Mouse (Mus musculus) C2C12 (cell line): ENCODE measurements at regions not wholly inside any gene's neighbourhood (a gene's known extent, or its start where the extent isn't known, plus 50 kb on each side); places are given as distances from the start of the nearest gene placed in this dataset.

ENCODE experiments used
- H3K27me3 ChIP-seq: one replicate; pipeline ENCODE4 v1.6.1; 2011; ENCODE audit not compliant: control insufficient read depth, insufficient read depth, insufficient read length
- H3K36me3 ChIP-seq: one replicate; pipeline ENCODE4 v1.6.1; 2011; ENCODE audit not compliant: control insufficient read depth, insufficient read depth
- H3K4me3 ChIP-seq: one replicate; pipeline ENCODE4 v1.5.1; 2011; ENCODE audit warnings: mild to moderate bottlenecking, control low read depth; ENCODE audit not compliant: poor library complexity, insufficient read depth, severe bottlenecking
- H3K79me2 ChIP-seq: one replicate; pipeline ENCODE4 v1.6.1; 2011; ENCODE audit not compliant: control insufficient read depth, insufficient read depth
- H3K79me3 ChIP-seq: one replicate; pipeline ENCODE4 v1.6.1; 2011; ENCODE audit warnings: low read depth, control low read depth
- H3ac ChIP-seq: one replicate; pipeline ENCODE3; 2011; ENCODE audit warnings: low read depth; ENCODE audit not compliant: control insufficient read depth, insufficient read length
- CEBPB ChIP-seq: IDR thresholded peaks from one replicate; pipeline ENCODE4 v1.6.1; 2011; ENCODE audit warnings: low read depth, mild to moderate bottlenecking, control low read depth, moderate library complexity
- CTCF ChIP-seq: IDR thresholded peaks from one replicate; pipeline ENCODE4 v1.5.1; 2011; ENCODE audit not compliant: control insufficient read depth, insufficient read depth, insufficient read length
- FOSL1 ChIP-seq: IDR thresholded peaks from one replicate; pipeline ENCODE4 v1.8.0; 2011; ENCODE audit warnings: mild to moderate bottlenecking, low read length; ENCODE audit not compliant: poor library complexity, insufficient read depth, severe bottlenecking
- MAX ChIP-seq: IDR thresholded peaks from one replicate; pipeline ENCODE4 v1.6.1; 2011; ENCODE audit warnings: mild to moderate bottlenecking, control low read depth
- MYOD1 ChIP-seq: IDR thresholded peaks from one replicate; pipeline ENCODE4 v1.6.1; 2011; ENCODE audit warnings: low read depth; ENCODE audit not compliant: control insufficient read depth, insufficient read length
- MYOG ChIP-seq: IDR thresholded peaks from one replicate; pipeline ENCODE4 v1.6.1; 2011; ENCODE audit not compliant: control insufficient read depth, insufficient read length; ENCODE audit errors: extremely low read depth
- USF1 ChIP-seq: IDR thresholded peaks from one replicate; pipeline ENCODE4 v1.6.1; 2011; ENCODE audit warnings: low read depth, mild to moderate bottlenecking, control low read depth, moderate library complexity

DNA sequence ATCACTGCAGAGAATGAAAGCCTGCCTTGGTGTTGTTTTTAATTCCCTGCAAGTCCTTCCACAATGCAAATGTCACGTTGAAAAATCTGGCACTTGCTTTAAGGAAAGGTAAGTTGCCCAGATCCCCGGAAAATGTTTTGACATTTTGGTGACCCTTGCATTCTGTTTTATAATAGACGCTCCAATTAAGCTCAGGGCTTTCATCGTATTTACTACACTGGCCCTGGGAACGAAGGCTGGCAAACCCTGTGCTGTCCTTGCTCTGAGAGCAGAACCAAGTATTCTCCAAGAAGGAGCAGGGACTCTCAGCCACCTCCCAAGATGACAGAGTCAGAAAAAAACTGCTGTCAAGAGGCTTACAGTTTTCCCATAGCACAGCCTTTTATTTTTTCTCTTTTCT lies 305.9 kb downstream of the Kctd12 start:
- no peak for TF ChIP-seq FOSL1
- TF ChIP-seq MYOD1, result no peak
- no peak for TF ChIP-seq CEBPB
- no peak for TF ChIP-seq MAX

DNA sequence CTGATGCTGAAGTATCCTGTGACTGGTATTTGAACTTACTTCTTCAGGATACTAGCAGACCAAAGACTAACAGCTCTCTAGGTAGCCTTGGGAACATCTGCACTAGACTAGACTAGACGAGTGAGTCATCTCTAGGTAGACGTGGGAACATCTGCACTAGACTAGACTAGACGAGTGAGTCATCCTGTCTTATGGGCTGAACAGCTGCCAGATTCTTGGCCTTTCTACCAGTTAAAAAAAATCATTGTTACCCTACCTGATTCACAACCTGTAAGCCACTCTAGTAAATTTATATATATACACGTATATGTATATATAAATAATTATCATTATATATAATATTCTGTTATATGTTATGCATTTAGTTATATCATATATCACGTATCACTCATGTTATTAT lies 307.8 kb downstream of the Kctd12 start:
- Histone ChIP-seq H3K79me3 (no peaks in the 10 kb centered on the region), H3K4me3 (no peak overlapping the region), H3ac (no peak overlapping the region), H3K36me3 (no peaks in the 10 kb centered on the region), H3K79me2 (no peaks in the 10 kb centered on the region), H3K27me3 (no peaks in the 10 kb centered on the region)
- TF ChIP-seq CTCF, result no peak
- no peak for TF ChIP-seq MAX
- no peak for TF ChIP-seq MYOD1
- no peak for TF ChIP-seq USF1
- TF ChIP-seq CEBPB, result no peak

More for the DNA sequence above, 305.9 kb downstream of the Kctd12 start:
- no peak overlapping the region for H3K4me3 ChIP-seq
- H3K27me3 ChIP-seq, result no peaks in the 10 kb centered on the region
- no peak overlapping the region for H3ac ChIP-seq
- no peaks in the 10 kb centered on the region for H3K36me3 ChIP-seq
- H3K79me2 ChIP-seq, result no peaks in the 10 kb centered on the region
- no peaks in the 10 kb centered on the region for H3K79me3 ChIP-seq

DNA sequence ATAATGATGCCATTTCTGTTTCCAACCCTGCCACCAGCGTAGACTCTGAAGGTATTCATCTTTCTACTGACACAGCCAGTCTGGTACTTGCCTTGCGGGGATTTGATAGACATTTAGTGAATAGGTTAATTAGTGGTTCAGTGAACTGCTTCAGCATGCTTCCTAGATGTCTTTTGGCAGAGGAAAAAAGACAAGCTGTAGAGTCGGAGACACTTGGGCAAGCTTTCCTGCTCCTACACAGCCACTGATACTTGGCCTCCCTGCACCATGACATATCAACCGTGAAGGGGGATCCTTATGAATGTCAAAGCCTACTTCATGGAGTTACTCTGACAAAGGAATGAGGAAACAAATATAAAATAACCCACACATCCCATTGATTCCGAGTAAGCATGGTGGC lies 308.7 kb downstream of the Kctd12 start:
- H3K79me2 ChIP-seq, result no peaks in the 10 kb centered on the region
- H3K27me3 ChIP-seq, result no peaks in the 10 kb centered on the region
- no peak overlapping the region for H3ac ChIP-seq
- no peaks in the 10 kb centered on the region for H3K79me3 ChIP-seq
- no peaks in the 10 kb centered on the region for H3K36me3 ChIP-seq
- H3K4me3 ChIP-seq, result no peak overlapping the region
- no peak for TF ChIP-seq MAX
- TF ChIP-seq MYOD1, result no peak
- no peak for TF ChIP-seq CEBPB
- no peak for TF ChIP-seq FOSL1
- TF ChIP-seq MYOG, result no peak
- no peak for TF ChIP-seq USF1
- no peak for TF ChIP-seq CTCF

DNA sequence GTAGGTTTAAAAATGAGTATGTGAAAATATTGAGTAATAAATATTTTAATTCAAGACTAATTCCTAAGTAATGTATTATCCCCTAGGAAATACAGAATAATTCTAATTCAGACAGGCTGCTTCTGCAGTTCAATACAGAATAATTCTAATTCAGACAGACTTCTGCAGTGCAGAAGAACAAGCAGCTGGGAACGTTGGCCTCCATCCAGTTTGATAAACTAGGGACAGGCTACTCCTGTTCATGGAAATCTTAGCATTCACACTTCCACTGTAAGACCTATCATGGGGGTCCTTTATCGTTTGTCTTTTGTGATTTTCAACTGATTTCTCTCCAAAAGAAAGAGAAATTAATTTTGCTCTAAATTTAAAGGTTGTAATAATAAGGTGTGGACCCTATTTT lies 319.2 kb downstream of the Kctd12 start:
- H3K36me3 ChIP-seq, result no peaks in the 10 kb centered on the region
- no peaks in the 10 kb centered on the region for H3K27me3 ChIP-seq
- H3K79me2 ChIP-seq, result no peaks in the 10 kb centered on the region
- no peaks in the 10 kb centered on the region for H3K79me3 ChIP-seq
- TF ChIP-seq CEBPB (no peak), USF1 (no peak), MYOG (no peak), MYOD1 (no peak)
- H3K4me3 ChIP-seq, result no peak overlapping the region
- H3ac ChIP-seq, result no peak overlapping the region

DNA sequence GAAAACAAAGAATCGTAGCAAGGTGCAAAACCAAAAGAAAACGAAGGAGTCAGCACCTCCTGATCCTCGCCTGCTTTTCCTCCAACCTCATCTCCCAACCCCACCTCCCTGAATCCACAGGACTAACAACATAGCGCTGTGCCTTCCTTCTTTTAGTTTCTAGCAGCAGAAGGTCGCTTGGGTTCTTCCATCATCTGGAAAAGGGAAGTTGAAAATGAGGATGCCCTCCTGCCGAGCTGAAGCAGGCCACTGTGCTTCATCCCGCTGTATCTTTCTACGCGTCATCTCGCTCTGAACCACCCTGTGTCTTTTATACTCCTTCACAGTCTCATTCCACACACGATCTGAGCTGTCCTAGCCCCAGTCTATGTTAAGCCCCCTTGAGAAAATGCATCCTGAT lies 322.1 kb downstream of the Kctd12 start:
- Histone ChIP-seq H3K79me2 (no peaks in the 10 kb centered on the region), H3K79me3 (no peaks in the 10 kb centered on the region), H3K36me3 (no peaks in the 10 kb centered on the region), H3ac (no peak overlapping the region), H3K4me3 (no peak overlapping the region), H3K27me3 (no peaks in the 10 kb centered on the region)
- TF ChIP-seq MYOG, result no peak
- TF ChIP-seq CTCF, result no peak
- TF ChIP-seq USF1, result no peak

DNA sequence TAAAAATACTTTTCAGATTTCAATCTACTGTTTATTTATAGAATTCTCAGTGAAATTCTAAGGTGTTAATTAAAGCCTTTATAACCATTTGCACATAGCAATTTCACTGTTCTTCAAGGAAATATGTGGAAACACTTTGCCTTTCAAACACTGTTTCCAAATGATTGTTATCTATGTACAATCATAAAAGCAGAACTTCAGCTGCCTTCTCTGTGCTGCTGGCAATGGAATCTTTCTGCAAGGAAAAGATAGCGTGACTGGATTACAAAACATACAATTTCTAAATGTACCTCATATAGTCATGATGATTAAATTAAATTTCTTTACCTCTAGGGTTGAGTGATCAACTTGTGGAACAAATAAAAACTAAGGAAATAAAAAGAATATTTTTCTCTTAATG lies 326.2 kb downstream of the Kctd12 start:
- no peaks in the 10 kb centered on the region for H3K79me2 ChIP-seq
- H3K4me3 ChIP-seq, result no peak overlapping the region
- no peak for TF ChIP-seq MAX
- TF ChIP-seq USF1, result no peak
- no peak for TF ChIP-seq MYOG
- TF ChIP-seq CTCF, result no peak
- no peak for TF ChIP-seq FOSL1
- no peak for TF ChIP-seq CEBPB
- no peak for TF ChIP-seq MYOD1
- no peak overlapping the region for H3ac ChIP-seq
- H3K36me3 ChIP-seq, result no peaks in the 10 kb centered on the region
- no peaks in the 10 kb centered on the region for H3K27me3 ChIP-seq
- no peaks in the 10 kb centered on the region for H3K79me3 ChIP-seq

DNA sequence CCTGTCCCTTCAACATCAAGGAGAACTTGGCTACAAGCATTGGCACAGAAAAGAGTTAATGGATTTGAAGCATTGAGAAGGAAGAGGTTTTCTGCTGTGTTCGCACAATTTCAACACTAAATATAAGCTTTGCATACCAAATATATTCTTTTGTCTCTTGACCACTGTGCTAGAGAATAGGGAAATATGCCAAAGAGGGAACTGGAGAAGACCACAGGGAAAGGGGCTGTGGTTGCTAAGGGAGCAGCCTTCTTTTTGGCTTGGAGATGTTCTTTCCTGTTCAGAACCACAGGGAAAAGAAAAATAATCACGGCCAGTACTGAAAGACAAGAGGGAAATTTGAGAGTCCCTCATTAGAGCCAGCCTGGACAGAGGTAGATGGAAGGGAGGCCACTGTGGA lies 352.8 kb downstream of the Kctd12 start:
- no peak overlapping the region for H3ac ChIP-seq
- H3K4me3 ChIP-seq, result no peak overlapping the region
- H3K79me3 ChIP-seq, result no peaks in the 10 kb centered on the region
- no peaks in the 10 kb centered on the region for H3K36me3 ChIP-seq
- no peaks in the 10 kb centered on the region for H3K79me2 ChIP-seq
- H3K27me3 ChIP-seq, result no peaks in the 10 kb centered on the region
- TF ChIP-seq MYOG, result no peak
- no peak for TF ChIP-seq USF1
- TF ChIP-seq CTCF, result no peak
- no peak for TF ChIP-seq FOSL1
- no peak for TF ChIP-seq MYOD1
- no peak for TF ChIP-seq MAX
- TF ChIP-seq CEBPB, result no peak
